Comparison of ENCODE assay signal across 10 mouse cellular contexts in genomic region chr2:32653764-32654163, GRCm38 (mm10). TPM values are rescaled to one million over a fixed set of nuclear protein-coding genes. Genes with fewer than 3 reads are reported as not detected.
DNase-seq lines count a peak whose midpoint lies in the region; ATAC-seq and TF ChIP-seq lines count a peak whose summit lies in the region.
"Had no signal": no experiment of that assay in that cellular context is flagged by ENCODE, and none has a peak within 500 bp of the region (broad histone marks: within the 10 kb centered on the region; RNA-seq: fewer than 3 reads in every experiment).

No protein-coding gene starts in this region.

- WGBS in heart, embryonic 14.5 days = 17% methylated on average over 7 of the region's 7 CpGs
- 43% methylated on average over 7 of the region's 7 CpGs for WGBS in stomach, embryonic 16.5 days
- WGBS in stomach, postnatal 0 days = 52% methylated on average over 7 of the region's 7 CpGs
- WGBS in intestine, postnatal 0 days = 53% methylated on average over 7 of the region's 7 CpGs
- 71% methylated on average over 7 of the region's 7 CpGs for WGBS in small intestine, adult 2 months

- peaks cover 25 to 30% of the 10 kb centered on the region in 2 experiments for H3K4me1 ChIP-seq in heart, embryonic 14.5 days (ENCODE audit: control insufficient read depth in 2 of 2, insufficient read depth in 2 of 2, low read length in 2 of 2)
- H3K4me1 ChIP-seq in stomach, embryonic 16.5 days (ENCODE audit: control insufficient read depth, insufficient read depth, low read length) = peaks cover 15% of the 10 kb centered on the region; the same call in 1 of the 2 replicates
- no peaks in the 10 kb centered on the region for H3K4me1 ChIP-seq in stomach, postnatal 0 days (replicated peaks; ENCODE audit: control insufficient read depth, insufficient read depth)
- H3K4me1 ChIP-seq in intestine, postnatal 0 days (replicated peaks; ENCODE audit: control insufficient read depth, insufficient read depth, low read length) = no peaks in the 10 kb centered on the region
- no peaks in the 10 kb centered on the region for H3K4me1 ChIP-seq in small intestine, adult 2 months (ENCODE audit: control insufficient read depth, insufficient read depth, insufficient read length, low read length)

- H3K27me3 ChIP-seq in heart, embryonic 14.5 days (ENCODE audit: control insufficient read depth, insufficient read depth, low read length) = no peaks in the 10 kb centered on the region
- H3K27me3 ChIP-seq in stomach, embryonic 16.5 days (ENCODE audit: control insufficient read depth, insufficient read depth, low read length) = no peaks in the 10 kb centered on the region
- H3K27me3 ChIP-seq in stomach, postnatal 0 days (ENCODE audit: control insufficient read depth, insufficient read depth, low read length) = no peaks in the 10 kb centered on the region
- no peaks in the 10 kb centered on the region for H3K27me3 ChIP-seq in intestine, postnatal 0 days (replicated peaks; ENCODE audit: control insufficient read depth, insufficient read depth, low read length)
- no peaks in the 10 kb centered on the region for H3K27me3 ChIP-seq in small intestine, adult 2 months (ENCODE audit: control insufficient read depth, insufficient read depth, low read length)
- H3K27me3 ChIP-seq: midbrain, embryonic 12.5 days had no signal

- no peak for TF ChIP-seq POLR2A in small intestine, adult 2 months (IDR thresholded peaks at IDR 0.05; ENCODE audit: low read depth, low read length)

- H3K9ac ChIP-seq in heart, embryonic 14.5 days (ENCODE audit: low read length) = peak overlapping the region; percentile 4; the same call in 1 of the 2 replicates
- H3K9ac ChIP-seq in stomach, embryonic 16.5 days (ENCODE audit: low read length) = peak overlapping the region; percentile 11; the same call in 1 of the 2 replicates
- no peak overlapping the region for H3K9ac ChIP-seq in stomach, postnatal 0 days (ENCODE audit: low read length)
- H3K9ac ChIP-seq in intestine, postnatal 0 days (ENCODE audit: low read depth, low read length) = no peak overlapping the region
- H3K9ac ChIP-seq: midbrain, embryonic 12.5 days had no signal

- no peaks in the 10 kb centered on the region for H3K9me3 ChIP-seq in heart, embryonic 14.5 days (ENCODE audit: control insufficient read depth, low read length)
- no peaks in the 10 kb centered on the region for H3K9me3 ChIP-seq in stomach, embryonic 16.5 days (replicated peaks; ENCODE audit: control insufficient read depth, low read length)
- H3K9me3 ChIP-seq in stomach, postnatal 0 days (ENCODE audit: control insufficient read depth, low read length) = no peaks in the 10 kb centered on the region
- no peaks in the 10 kb centered on the region for H3K9me3 ChIP-seq in intestine, postnatal 0 days (ENCODE audit: control insufficient read depth)
- H3K9me3 ChIP-seq: midbrain, embryonic 12.5 days had no signal

- no peak for DNase-seq in heart, adult 9 months (ENCODE audit: low spot score in 2 of 2)
- no peak for DNase-seq in stomach, postnatal 0 days (ENCODE audit: low spot score)
- no peak for DNase-seq in right cerebral cortex, postnatal 36 days (ENCODE audit: low spot score in 2 of 2)
- no peak for DNase-seq in MN1 (ENCODE audit: low spot score)
- DNase-seq: gastrocnemius, postnatal 25 days had no signal

- H3K27ac ChIP-seq in heart, embryonic 14.5 days (replicated peaks in 1 of 2; ENCODE audit: control insufficient read depth in 1 of 2, insufficient read depth in 1 of 2, low read depth in 2 of 2, low read length in 2 of 2) = peak overlapping the region; percentile 37 to 78; a peak in 3 of 4 replicates
- H3K27ac ChIP-seq in stomach, embryonic 16.5 days (ENCODE audit: low read length) = peak overlapping the region; percentile 13
- H3K27ac ChIP-seq in stomach, postnatal 0 days (replicated peaks) = no peak overlapping the region
- H3K27ac ChIP-seq in intestine, postnatal 0 days (ENCODE audit: low read depth, low read length) = no peak overlapping the region
- 0 out of 2 replicates have a peak overlapping the region, but pooled peaks have one; percentile 9 for H3K27ac ChIP-seq in small intestine, adult 2 months (ENCODE audit: insufficient read depth, low read depth, low read length)
- H3K27ac ChIP-seq: midbrain, embryonic 12.5 days had no signal

- no peak overlapping the region for H3K4me3 ChIP-seq in heart, embryonic 14.5 days (ENCODE audit: control insufficient read depth in 1 of 2, insufficient read depth in 1 of 2, low read depth in 1 of 2, low read length in 2 of 2)
- no peak overlapping the region for H3K4me3 ChIP-seq in stomach, embryonic 16.5 days (replicated peaks; ENCODE audit: low read length)
- no peak overlapping the region for H3K4me3 ChIP-seq in stomach, postnatal 0 days (ENCODE audit: low read depth, low read length)
- no peak overlapping the region for H3K4me3 ChIP-seq in intestine, postnatal 0 days (ENCODE audit: low read depth, low read length)
- no peak overlapping the region for H3K4me3 ChIP-seq in small intestine, adult 2 months (ENCODE audit: low read depth, low read length)
- H3K4me3 ChIP-seq: midbrain, embryonic 12.5 days had no signal

- peak overlapping the region; percentile 47 for H3K4me2 ChIP-seq in heart, embryonic 14.5 days (ENCODE audit: low read length)
- no peak overlapping the region for H3K4me2 ChIP-seq in stomach, embryonic 16.5 days (ENCODE audit: low read depth, low read length)
- no peak overlapping the region; the same call in 1 of the 2 replicates for H3K4me2 ChIP-seq in stomach, postnatal 0 days (replicated peaks; ENCODE audit: low read depth)
- peak overlapping the region; percentile 13; the same call in 1 of the 2 replicates for H3K4me2 ChIP-seq in intestine, postnatal 0 days (replicated peaks; ENCODE audit: low read depth)
- H3K4me2 ChIP-seq: midbrain, embryonic 12.5 days had no signal

- ATAC-seq in heart, embryonic 14.5 days (ENCODE audit: insufficient number of reproducible peaks, insufficient read depth, low FRiP score, low read depth) = 0 out of 2 replicates have a peak, but pooled peaks have one; percentile 22
- ATAC-seq in stomach, embryonic 16.5 days (ENCODE audit: insufficient read depth, low FRiP score) = no peak
- ATAC-seq in stomach, postnatal 0 days (ENCODE audit: low FRiP score, low TSS enrichment) = no peak
- ATAC-seq in intestine, postnatal 0 days = no peak

- TF ChIP-seq EP300 in stomach, postnatal 0 days (optimal IDR thresholded peaks at IDR 0.05) = no peak

- peaks cover 39% of the 10 kb centered on the region for H3K36me3 ChIP-seq in heart, embryonic 14.5 days (ENCODE audit: control insufficient read depth, insufficient read depth, low read length)
- H3K36me3 ChIP-seq in stomach, embryonic 16.5 days (ENCODE audit: control insufficient read depth, insufficient read depth, low read length) = no peaks in the 10 kb centered on the region
- H3K36me3 ChIP-seq in stomach, postnatal 0 days (ENCODE audit: control insufficient read depth, insufficient read depth, low read length) = no peaks in the 10 kb centered on the region
- H3K36me3 ChIP-seq in intestine, postnatal 0 days (ENCODE audit: control insufficient read depth, insufficient read depth) = no peaks in the 10 kb centered on the region; the same call in 1 of the 2 replicates
- no peaks in the 10 kb centered on the region for H3K36me3 ChIP-seq in small intestine, adult 2 months (ENCODE audit: control insufficient read depth, insufficient read depth, low read length)
- H3K36me3 ChIP-seq: midbrain, embryonic 12.5 days had no signal

- no peak for TF ChIP-seq CTCF in stomach, postnatal 0 days (IDR thresholded peaks at IDR 0.05; ENCODE audit: low read depth)
- no peak for TF ChIP-seq CTCF in intestine, postnatal 0 days (IDR thresholded peaks at IDR 0.05; ENCODE audit: low read depth)
- TF ChIP-seq CTCF in small intestine, adult 2 months (IDR thresholded peaks at IDR 0.05; ENCODE audit: extremely low read depth, insufficient read length, insufficient replicate concordance, low read depth, low read length) = no peak

RNA-seq across cellular contexts. Expression of gene Eng, which starts 7.4 kb away (rescaled TPM):
- 146 and 148 TPM in 2 replicates for polyA plus RNA-seq in heart, embryonic 14.5 days (2014; fragmentation: Nextera tagmentation; extraction: Ambion mirVana)
- polyA plus RNA-seq in stomach, embryonic 16.5 days (2015; fragmentation: Nextera tagmentation; extraction: Ambion mirVana) = 63.6 and 64.5 TPM in 2 replicates
- 23.0 and 23.3 TPM in 2 replicates for polyA plus RNA-seq in stomach, postnatal 0 days (2015; fragmentation: Nextera tagmentation; extraction: Ambion mirVana)
- polyA plus RNA-seq in intestine, postnatal 0 days (2015; fragmentation: Nextera tagmentation; extraction: Ambion mirVana) = 32.2 and 34.1 TPM in 2 replicates
- polyA plus RNA-seq in small intestine, adult 2 months (2012; rRNA removed) = 36.8 and 54.4 TPM in 2 replicates

RNA-seq across cellular contexts. Expression of gene Ak1, which starts 32.2 kb away (rescaled TPM):
- 336 and 355 TPM in 2 replicates for polyA plus RNA-seq in heart, embryonic 14.5 days (2014; fragmentation: Nextera tagmentation; extraction: Ambion mirVana)
- 27.4 and 60.2 TPM in 2 replicates for polyA plus RNA-seq in stomach, embryonic 16.5 days (2015; fragmentation: Nextera tagmentation; extraction: Ambion mirVana)
- 21.8 and 26.1 TPM in 2 replicates for polyA plus RNA-seq in stomach, postnatal 0 days (2015; fragmentation: Nextera tagmentation; extraction: Ambion mirVana)
- polyA plus RNA-seq in intestine, postnatal 0 days (2015; fragmentation: Nextera tagmentation; extraction: Ambion mirVana) = 10.5 and 12.1 TPM in 2 replicates
- 3.4 and 3.7 TPM in 2 replicates for polyA plus RNA-seq in small intestine, adult 2 months (2012; rRNA removed)

RNA-seq across cellular contexts. Expression of gene Fpgs, which starts 50.2 kb away (rescaled TPM):
- 12.1 and 12.2 TPM in 2 replicates for polyA plus RNA-seq in heart, embryonic 14.5 days (2014; fragmentation: Nextera tagmentation; extraction: Ambion mirVana)
- polyA plus RNA-seq in stomach, embryonic 16.5 days (2015; fragmentation: Nextera tagmentation; extraction: Ambion mirVana) = 28.3 and 30.6 TPM in 2 replicates
- 15.1 and 17.3 TPM in 2 replicates for polyA plus RNA-seq in stomach, postnatal 0 days (2015; fragmentation: Nextera tagmentation; extraction: Ambion mirVana)
- polyA plus RNA-seq in intestine, postnatal 0 days (2015; fragmentation: Nextera tagmentation; extraction: Ambion mirVana) = 12.4 and 15.2 TPM in 2 replicates
- 25.6 and 26.0 TPM in 2 replicates for polyA plus RNA-seq in small intestine, adult 2 months (2012; rRNA removed)

RNA-seq across cellular contexts. Expression of gene St6galnac6, which starts 54.3 kb away (rescaled TPM):
- 11.0 and 12.2 TPM in 2 replicates for polyA plus RNA-seq in heart, embryonic 14.5 days (2014; fragmentation: Nextera tagmentation; extraction: Ambion mirVana)
- polyA plus RNA-seq in stomach, embryonic 16.5 days (2015; fragmentation: Nextera tagmentation; extraction: Ambion mirVana) = 17.1 and 18.5 TPM in 2 replicates
- polyA plus RNA-seq in stomach, postnatal 0 days (2015; fragmentation: Nextera tagmentation; extraction: Ambion mirVana) = 9.1 and 11.3 TPM in 2 replicates
- 8.3 and 9.1 TPM in 2 replicates for polyA plus RNA-seq in intestine, postnatal 0 days (2015; fragmentation: Nextera tagmentation; extraction: Ambion mirVana)
- polyA plus RNA-seq in small intestine, adult 2 months (2012; rRNA removed) = 12.5 and 18.2 TPM in 2 replicates

RNA-seq across cellular contexts. Expression of gene Cdk9, which starts 59.1 kb away (rescaled TPM):
- polyA plus RNA-seq in heart, embryonic 14.5 days (2014; fragmentation: Nextera tagmentation; extraction: Ambion mirVana) = 44.5 and 45.3 TPM in 2 replicates
- 71.9 and 82.7 TPM in 2 replicates for polyA plus RNA-seq in stomach, embryonic 16.5 days (2015; fragmentation: Nextera tagmentation; extraction: Ambion mirVana)
- 55.8 and 57.8 TPM in 2 replicates for polyA plus RNA-seq in stomach, postnatal 0 days (2015; fragmentation: Nextera tagmentation; extraction: Ambion mirVana)
- polyA plus RNA-seq in intestine, postnatal 0 days (2015; fragmentation: Nextera tagmentation; extraction: Ambion mirVana) = 54.0 and 62.2 TPM in 2 replicates
- polyA plus RNA-seq in small intestine, adult 2 months (2012; rRNA removed) = 41.9 and 89.9 TPM in 2 replicates

Comparison
In these comparisons a context has a peak if more than half of its experiments do, and no peak if none do; other contexts are left out.
1. H3K27ac ChIP-seq: peak in heart, embryonic 14.5 days (2 of 2), stomach, embryonic 16.5 days (single experiment) and small intestine, adult 2 months (single experiment); none in stomach, postnatal 0 days (single experiment) and intestine, postnatal 0 days (single experiment).
2. H3K9ac ChIP-seq: peak in heart, embryonic 14.5 days (single experiment) and stomach, embryonic 16.5 days (single experiment); none in stomach, postnatal 0 days (single experiment) and intestine, postnatal 0 days (single experiment).
3. H3K4me2 ChIP-seq: peak in heart, embryonic 14.5 days (single experiment) and intestine, postnatal 0 days (single experiment); none in stomach, embryonic 16.5 days (single experiment) and stomach, postnatal 0 days (single experiment).